Mouse (Mus musculus) heart, adult 2 months (tissue): Measurements from ENCODE around the gene Myo7a.

ENCODE experiments used
- CTCF ChIP-seq: fragments of 200-600 bp; IDR thresholded peaks from 2 replicates; pipeline ENCODE4 v1.8.1; 2022; ENCODE audit warnings: antibody characterized with exemption, mild to moderate bottlenecking, moderate library complexity
- EP300 ChIP-seq: fragments of 200-500 bp; IDR thresholded peaks from 2 replicates; pipeline ENCODE4 v1.6.1; 2011; ENCODE audit warnings: low read depth, low read length, control low read depth; ENCODE audit not compliant: insufficient read depth
- POLR2A ChIP-seq: fragments of 200-500 bp; IDR thresholded peaks from 2 replicates; pipeline ENCODE4 v1.6.1; 2011; ENCODE audit warnings: mild to moderate bottlenecking, low read depth, low read length, control low read depth; ENCODE audit not compliant: insufficient read depth

DNA sequence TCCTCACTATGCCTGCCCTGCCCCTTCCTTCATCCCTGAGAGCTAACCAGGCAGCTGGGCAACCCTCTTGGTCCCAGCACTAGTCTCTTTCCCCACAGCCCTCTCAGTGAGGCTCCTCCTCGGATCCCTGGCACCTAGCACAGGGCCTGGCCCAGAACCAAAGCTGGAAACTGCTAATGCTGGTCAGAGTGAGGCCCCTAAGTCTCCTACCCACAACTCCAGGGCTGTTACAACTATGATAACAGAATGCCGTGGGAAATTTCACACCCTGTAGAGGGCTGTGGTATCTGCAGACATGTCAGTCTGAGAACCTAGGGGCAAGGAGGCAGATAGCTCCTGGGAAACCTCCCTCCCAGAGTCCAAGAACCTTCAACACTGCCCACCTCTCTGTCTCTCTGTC is 21.3 kb upstream of the Myo7a start:
- TF ChIP-seq CTCF, result no peak
- no peak for TF ChIP-seq POLR2A
- TF ChIP-seq EP300, result no peak
